Mouse (Mus musculus) kidney, postnatal 10 days (tissue): ENCODE measurements around the gene Hsdl1.

Experiments used
- DNase-seq: peaks from one replicate; pipeline ENCODE4 v3.0.0; 2021; ENCODE audit warnings: mixed read lengths

The Hsdl1 gene

GRCm38 (mm10) chr8:119574437-119575365 lies at the start of gene Hsdl1, which contains the start of gene Dnaaf1:
TSS of gene Hsdl1 (minus strand) at chr8:119575183.
TSS of gene Dnaaf1 (plus strand) at chr8:119575235.
- DNase-seq = peak; percentile 98

GRCm38 (mm10) chr8:119623744-119624143 lies 48.8 kb upstream of the Hsdl1 start:
- no peak for DNase-seq

GRCm38 (mm10) chr8:119623061-119623460 lies 48.1 kb upstream of the Hsdl1 start:
- no peak for DNase-seq

- no peak for DNase-seq
These were observed 47.6 kb upstream of the Hsdl1 start for GRCm38 (mm10) chr8:119622555-119622954.

GRCm38 (mm10) chr8:119620848-119621465 lies 46.0 kb upstream of the Hsdl1 start:
- DNase-seq = no peak

- DNase-seq = no peak
These were observed 45.3 kb upstream of the Hsdl1 start for GRCm38 (mm10) chr8:119620116-119620840.

GRCm38 (mm10) chr8:119618887-119619286 lies 43.9 kb upstream of the Hsdl1 start:
- no peak for DNase-seq

GRCm38 (mm10) chr8:119617586-119617985 lies 42.6 kb upstream of the Hsdl1 start:
- DNase-seq = no peak

- no peak for DNase-seq
These were observed 41.8 kb upstream of the Hsdl1 start for GRCm38 (mm10) chr8:119616811-119617210.

GRCm38 (mm10) chr8:119616358-119616757 lies 41.4 kb upstream of the Hsdl1 start:
- DNase-seq = no peak

- no peak for DNase-seq
These were observed 40.1 kb upstream of the Hsdl1 start for GRCm38 (mm10) chr8:119615096-119615495.

GRCm38 (mm10) chr8:119612471-119612870 lies 37.5 kb upstream of the Hsdl1 start, which contains the start of gene Adad2:
TSS of gene Adad2 (plus strand) at chr8:119612747.
- no peak for DNase-seq

GRCm38 (mm10) chr8:119606224-119606623 lies 31.2 kb upstream of the Hsdl1 start:
- no peak for DNase-seq

GRCm38 (mm10) chr8:119604996-119605395 lies 30.0 kb upstream of the Hsdl1 start, which contains the start of gene Taf1c:
TSS of gene Taf1c (minus strand) at chr8:119605222.
- DNase-seq = peak; percentile 96

- DNase-seq = no peak
These were observed 29.4 kb upstream of the Hsdl1 start for GRCm38 (mm10) chr8:119604398-119604803.

- no peak for DNase-seq
These were observed 28.8 kb upstream of the Hsdl1 start for GRCm38 (mm10) chr8:119603771-119604170.

GRCm38 (mm10) chr8:119591456-119591855 lies 16.5 kb upstream of the Hsdl1 start:
- DNase-seq = no peak

- DNase-seq = no peak
These were observed 15.4 kb upstream of the Hsdl1 start for GRCm38 (mm10) chr8:119590348-119590747.

GRCm38 (mm10) chr8:119588844-119589243 lies 13.9 kb upstream of the Hsdl1 start:
- no peak for DNase-seq

GRCm38 (mm10) chr8:119588321-119588720 lies 13.3 kb upstream of the Hsdl1 start:
- no peak for DNase-seq

- no peak for DNase-seq
These were observed 10.9 kb upstream of the Hsdl1 start for GRCm38 (mm10) chr8:119585901-119586300.

- no peak for DNase-seq
These were observed 5.6 kb upstream of the Hsdl1 start for GRCm38 (mm10) chr8:119580441-119581161.
